Comparison of ENCODE assay signal across 9 mouse cellular contexts in genomic region chr19:38026211-38026624, GRCm38 (mm10). TPM values are rescaled to one million over a fixed set of nuclear protein-coding genes. Genes with fewer than 3 reads are reported as not detected.
DNase-seq lines count a peak whose midpoint lies in the region; ATAC-seq lines count a peak whose summit lies in the region.
"Had no signal": no experiment of that assay in that cellular context is flagged by ENCODE, and none has a peak within 500 bp of the region (broad histone marks: within the 10 kb centered on the region; RNA-seq: fewer than 3 reads in every experiment).

No protein-coding gene starts in this region.

- H3K4me2 ChIP-seq in intestine, embryonic 14.5 days (ENCODE audit: low read length), result no peak overlapping the region
- peak overlapping the region; percentile 22 for H3K4me2 ChIP-seq in lung, embryonic 16.5 days (ENCODE audit: low read depth, low read length)

- H3K9ac ChIP-seq in intestine, embryonic 14.5 days (ENCODE audit: low read length), result no peak overlapping the region
- peak overlapping the region; percentile 16; the same call in 1 of the 2 replicates for H3K9ac ChIP-seq in lung, embryonic 16.5 days (ENCODE audit: low read length)

- no peaks in the 10 kb centered on the region for H3K9me3 ChIP-seq in intestine, embryonic 14.5 days (ENCODE audit: control insufficient read depth, low read length)
- H3K9me3 ChIP-seq in lung, embryonic 16.5 days (ENCODE audit: control insufficient read depth, low read length), result no peaks in the 10 kb centered on the region

- no peak for ATAC-seq in intestine, embryonic 14.5 days (replicated peaks; ENCODE audit: low FRiP score, low TSS enrichment, low read depth)
- no peak for ATAC-seq in lung, embryonic 16.5 days (ENCODE audit: low read depth)
- ATAC-seq in megakaryocyte-erythroid progenitor cell, adult 5-6 weeks (replicated peaks; ENCODE audit: low FRiP score, low TSS enrichment, poor library complexity, severe bottlenecking), result no peak
- no peak for ATAC-seq in erythroblast, adult 5-6 weeks (replicated peaks; ENCODE audit: low FRiP score, poor library complexity, severe bottlenecking)

- DNase-seq in thymus, postnatal 4 days, result peak; percentile 10
- no peak for DNase-seq in thymus, postnatal 0 days (ENCODE audit: low spot score)
- no peak for DNase-seq in intestine, embryonic 14.5 days (ENCODE audit: low spot score)
- DNase-seq in adipocyte (ENCODE audit: low spot score), result no peak
- DNase-seq: embryo, embryonic 11 days; gastrocnemius, postnatal 10 days had no signal

- no peaks in the 10 kb centered on the region for H3K27me3 ChIP-seq in intestine, embryonic 14.5 days (replicated peaks; ENCODE audit: control insufficient read depth, insufficient read depth, low read length)
- H3K27me3 ChIP-seq in lung, embryonic 16.5 days (ENCODE audit: control insufficient read depth, insufficient read depth, low read depth, low read length), result no peaks in the 10 kb centered on the region

- no peaks in the 10 kb centered on the region for H3K36me3 ChIP-seq in intestine, embryonic 14.5 days (ENCODE audit: control insufficient read depth, insufficient read depth, low read length)
- peaks cover 2% of the 10 kb centered on the region for H3K36me3 ChIP-seq in lung, embryonic 16.5 days (ENCODE audit: control insufficient read depth, insufficient read depth, low read length)

- WGBS in intestine, embryonic 14.5 days, result 59% methylated on average over 8 of the region's 8 CpGs
- WGBS in lung, embryonic 16.5 days, result 28% methylated on average over 8 of the region's 8 CpGs

- H3K27ac ChIP-seq in intestine, embryonic 14.5 days (ENCODE audit: low read depth), result peak overlapping the region; percentile 30; the same call in 1 of the 2 replicates
- peak overlapping the region; percentile 95 for H3K27ac ChIP-seq in lung, embryonic 16.5 days (ENCODE audit: low read length)

- H3K4me3 ChIP-seq in intestine, embryonic 14.5 days (ENCODE audit: low read depth, low read length), result no peak overlapping the region
- H3K4me3 ChIP-seq in lung, embryonic 16.5 days (ENCODE audit: low read length), result no peak overlapping the region

- H3K4me1 ChIP-seq in intestine, embryonic 14.5 days (replicated peaks; ENCODE audit: control insufficient read depth, insufficient read depth, low read length), result peaks cover 46% of the 10 kb centered on the region
- peaks cover 63% of the 10 kb centered on the region for H3K4me1 ChIP-seq in lung, embryonic 16.5 days (replicated peaks; ENCODE audit: control insufficient read depth, insufficient read depth, low read length)

RNA-seq across cellular contexts. Expression of gene Myof, which starts 17.2 kb away (rescaled TPM):
- polyA plus RNA-seq in thymus, postnatal 0 days (2015; fragmentation: Nextera tagmentation; extraction: Ambion mirVana), result 4.1 and 5.1 TPM in 2 replicates
- 16.7 and 17.9 TPM in 2 replicates for polyA plus RNA-seq in intestine, embryonic 14.5 days (2014; fragmentation: Nextera tagmentation; extraction: Ambion mirVana)
- 32.3 and 35.2 TPM in 2 replicates for polyA plus RNA-seq in lung, embryonic 16.5 days (2015; fragmentation: Nextera tagmentation; extraction: Ambion mirVana)
- not detected in 2 replicates for total RNA-seq in megakaryocyte-erythroid progenitor cell, adult 5-6 weeks (2014; fragmentation: Nextera tagmentation)
- total RNA-seq in megakaryocyte-erythroid progenitor cell, adult 5-6 weeks (2017), result 0.23 and 0.53 TPM in 2 replicates
- 0.96 and 7.7 TPM in 2 replicates for total RNA-seq in erythroblast, adult 5-6 weeks (2015; ENCODE audit: low replicate concordance)
- total RNA-seq in erythroblast, adult 5-6 weeks (2017; ENCODE audit: low replicate concordance), result 0.70 and 1.5 TPM in 2 replicates

RNA-seq across cellular contexts. Expression of gene Cep55, which starts 28.6 kb away (rescaled TPM):
- polyA plus RNA-seq in thymus, postnatal 0 days (2015; fragmentation: Nextera tagmentation; extraction: Ambion mirVana), result 34.3 and 35.5 TPM in 2 replicates
- polyA plus RNA-seq in intestine, embryonic 14.5 days (2014; fragmentation: Nextera tagmentation; extraction: Ambion mirVana), result 31.3 and 32.8 TPM in 2 replicates
- 44.5 and 46.8 TPM in 2 replicates for polyA plus RNA-seq in lung, embryonic 16.5 days (2015; fragmentation: Nextera tagmentation; extraction: Ambion mirVana)
- total RNA-seq in megakaryocyte-erythroid progenitor cell, adult 5-6 weeks (2014; fragmentation: Nextera tagmentation), result 3.9 and 4.6 TPM in 2 replicates
- total RNA-seq in megakaryocyte-erythroid progenitor cell, adult 5-6 weeks (2017), result 4.7 and 8.2 TPM in 2 replicates
- 13.6 and 16.5 TPM in 2 replicates for total RNA-seq in erythroblast, adult 5-6 weeks (2015; ENCODE audit: low replicate concordance)
- 6.8 and 17.1 TPM in 2 replicates for total RNA-seq in erythroblast, adult 5-6 weeks (2017; ENCODE audit: low replicate concordance)
